Mouse (Mus musculus) olfactory bulb, adult 2 months (tissue): ENCODE measurements around the gene Ceacam16.

Experiments
- CTCF ChIP-seq: fragments of 200-500 bp; IDR thresholded peaks from 2 replicates; pipeline ENCODE4 v1.5.1; 2012; ENCODE audit warnings: low read depth, mild to moderate bottlenecking, low read length, moderate library complexity; ENCODE audit not compliant: insufficient read depth
- POLR2A ChIP-seq: fragments of 200-500 bp; IDR thresholded peaks from 2 replicates; pipeline ENCODE4 v1.6.1; 2012; ENCODE audit warnings: mild to moderate bottlenecking, low read depth, low read length, moderate library complexity; ENCODE audit not compliant: insufficient read depth

DNA sequence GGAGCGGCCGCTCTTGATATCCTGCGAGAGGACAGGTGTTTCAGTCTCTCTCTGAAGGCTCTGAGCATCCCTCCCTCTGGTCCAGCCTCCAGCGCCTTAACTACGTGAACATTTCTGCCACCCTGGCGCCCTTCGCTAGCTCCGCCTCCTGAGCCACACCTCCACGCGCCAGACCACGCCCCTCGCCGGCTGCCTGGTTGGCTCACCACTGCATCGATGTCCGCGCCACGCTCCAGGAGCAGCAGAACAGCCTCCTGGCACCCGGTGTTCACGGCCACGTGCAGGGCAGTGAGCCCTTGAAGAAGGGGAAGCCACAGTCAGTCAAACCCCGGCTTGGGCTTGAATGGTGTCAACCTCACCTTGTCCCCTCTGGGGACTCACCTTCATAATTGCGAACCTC is 50.0 kb downstream of the Ceacam16 start:
- TF ChIP-seq CTCF = no peak
- TF ChIP-seq POLR2A = no peak
